36 mouse cellular contexts compared by ENCODE assay signal in the genomic region with DNA sequence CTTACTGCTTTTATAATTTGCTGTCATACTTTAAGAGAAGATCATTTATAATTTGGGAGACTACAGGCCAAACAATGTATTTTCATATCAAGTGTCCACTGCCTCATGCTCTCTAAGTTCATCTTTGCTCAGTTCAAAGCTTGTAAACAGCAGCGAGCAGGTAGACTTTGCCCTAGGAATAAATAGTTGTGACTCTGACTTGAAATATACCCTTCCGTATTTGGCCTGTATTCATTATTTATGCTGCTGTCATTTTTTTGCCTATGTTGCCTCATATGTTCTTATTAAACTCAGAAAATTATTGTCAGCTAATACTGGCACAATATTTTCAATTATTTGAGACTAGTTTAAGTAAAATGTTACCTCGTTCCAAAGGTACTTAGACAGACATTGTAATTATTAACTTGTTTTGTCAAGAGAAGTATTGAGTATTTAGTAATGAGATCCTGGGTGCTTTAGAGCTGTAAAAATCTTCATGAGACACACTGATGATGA. TPM values are rescaled to one million over a fixed set of nuclear protein-coding genes. Genes with fewer than 3 reads are reported as not detected.
DNase-seq lines count a peak whose midpoint lies in the region; ATAC-seq and TF ChIP-seq lines count a peak whose summit lies in the region.
"Had no signal": no experiment of that assay in that cellular context is flagged by ENCODE, and none has a peak within 500 bp of the region (broad histone marks: within the 10 kb centered on the region; RNA-seq: fewer than 3 reads in every experiment).

A gene (plus strand): TSS at position 445 of the 495 bp plus-strand sequence.

- H3K9me3 ChIP-seq in kidney, embryonic 15.5 days (replicated peaks) = no peaks in the 10 kb centered on the region
- no peaks in the 10 kb centered on the region for H3K9me3 ChIP-seq in intestine, postnatal 0 days (ENCODE audit: control insufficient read depth)
- no peaks in the 10 kb centered on the region for H3K9me3 ChIP-seq in forebrain, embryonic 12.5 days
- H3K9me3 ChIP-seq: embryonic facial prominence, embryonic 12.5 days; forebrain, embryonic 15.5 days; heart, embryonic 12.5 days; limb, embryonic 12.5 days; megakaryocyte, embryonic 14.5 days; midbrain, embryonic 12.5 days; neural tube, embryonic 12.5 days had no signal

- H3K4me1 ChIP-seq in kidney, embryonic 15.5 days = no peaks in the 10 kb centered on the region
- peaks cover 10% of the 10 kb centered on the region; the same call in 1 of the 2 replicates for H3K4me1 ChIP-seq in liver, adult 2 months (ENCODE audit: control insufficient read depth, insufficient read depth, low read length)
- no peaks in the 10 kb centered on the region for H3K4me1 ChIP-seq in intestine, postnatal 0 days (replicated peaks; ENCODE audit: control insufficient read depth, insufficient read depth, low read length)
- no peaks in the 10 kb centered on the region for H3K4me1 ChIP-seq in forebrain, embryonic 12.5 days
- H3K4me1 ChIP-seq: embryonic facial prominence, embryonic 12.5 days; forebrain, embryonic 15.5 days; heart, embryonic 12.5 days; limb, embryonic 12.5 days; megakaryocyte, embryonic 14.5 days; midbrain, embryonic 12.5 days; neural tube, embryonic 12.5 days had no signal

- H3K27me3 ChIP-seq in kidney, embryonic 15.5 days = no peaks in the 10 kb centered on the region
- H3K27me3 ChIP-seq in liver, adult 2 months (ENCODE audit: control insufficient read depth, insufficient read depth, low read length) = no peaks in the 10 kb centered on the region
- H3K27me3 ChIP-seq in intestine, postnatal 0 days (replicated peaks; ENCODE audit: control insufficient read depth, insufficient read depth, low read length) = no peaks in the 10 kb centered on the region
- no peaks in the 10 kb centered on the region for H3K27me3 ChIP-seq in forebrain, embryonic 12.5 days
- H3K27me3 ChIP-seq: embryonic facial prominence, embryonic 12.5 days; forebrain, embryonic 15.5 days; heart, embryonic 12.5 days; limb, embryonic 12.5 days; megakaryocyte, embryonic 14.5 days; midbrain, embryonic 12.5 days; neural tube, embryonic 12.5 days had no signal

- peak; percentile 12; the same call in 1 of the 2 replicates for TF ChIP-seq CTCF in liver, adult 2 months (IDR thresholded peaks at IDR 0.05; ENCODE audit: low read depth, low read length)
- TF ChIP-seq CTCF in intestine, postnatal 0 days (IDR thresholded peaks at IDR 0.05; ENCODE audit: low read depth) = no peak

- TF ChIP-seq POLR2A in liver, adult 2 months (IDR thresholded peaks at IDR 0.05; ENCODE audit: extremely low read depth, insufficient read depth, low read length) = no peak

- no peak within 1 kb of the TSS for H3K27ac ChIP-seq in kidney, embryonic 15.5 days
- peak within 1 kb of the TSS; percentile 52 for H3K27ac ChIP-seq in liver, adult 2 months (replicated peaks; ENCODE audit: insufficient read depth, low read depth, low read length)
- no peak within 1 kb of the TSS for H3K27ac ChIP-seq in intestine, postnatal 0 days (ENCODE audit: low read depth, low read length)
- no peak within 1 kb of the TSS for H3K27ac ChIP-seq in forebrain, embryonic 12.5 days
- H3K27ac ChIP-seq: embryonic facial prominence, embryonic 12.5 days; forebrain, embryonic 15.5 days; gastrocnemius, adult 2 months; heart, adult 2 months; hindbrain, embryonic 14.5 days; limb, embryonic 12.5 days; midbrain, embryonic 12.5 days; neural tube, embryonic 12.5 days; stomach, postnatal 0 days had no signal

- H3K4me2 ChIP-seq in kidney, embryonic 15.5 days = no peak within 1 kb of the TSS
- H3K4me2 ChIP-seq in intestine, postnatal 0 days (replicated peaks; ENCODE audit: low read depth) = no peak within 1 kb of the TSS
- H3K4me2 ChIP-seq in forebrain, embryonic 12.5 days = no peak within 1 kb of the TSS
- H3K4me2 ChIP-seq: embryonic facial prominence, embryonic 12.5 days; forebrain, embryonic 15.5 days; heart, embryonic 12.5 days; hindbrain, embryonic 14.5 days; limb, embryonic 12.5 days; midbrain, embryonic 12.5 days; neural tube, embryonic 12.5 days had no signal

- 83% methylated on average over 3 of the region's 3 CpGs for WGBS in kidney, embryonic 15.5 days
- 21% methylated on average over 3 of the region's 3 CpGs for WGBS in liver, adult 2 months
- WGBS in intestine, postnatal 0 days = 42% methylated on average over 3 of the region's 3 CpGs
- 92% methylated on average over 3 of the region's 3 CpGs for WGBS in forebrain, embryonic 12.5 days

- no peak within 1 kb of the TSS for H3K4me3 ChIP-seq in kidney, embryonic 15.5 days (replicated peaks)
- peak within 1 kb of the TSS; percentile 51 for H3K4me3 ChIP-seq in liver, adult 2 months (ENCODE audit: insufficient read depth, low read depth, low read length)
- H3K4me3 ChIP-seq in intestine, postnatal 0 days (ENCODE audit: low read depth, low read length) = no peak within 1 kb of the TSS
- no peak within 1 kb of the TSS for H3K4me3 ChIP-seq in forebrain, embryonic 12.5 days (replicated peaks)
- H3K4me3 ChIP-seq: embryonic facial prominence, embryonic 12.5 days; forebrain, embryonic 15.5 days; gastrocnemius, adult 2 months; heart, adult 2 months; heart, embryonic 12.5 days; limb, embryonic 12.5 days; megakaryocyte, embryonic 14.5 days; midbrain, embryonic 12.5 days; myocyte; neural tube, embryonic 12.5 days had no signal

- H3K9ac ChIP-seq in kidney, embryonic 15.5 days = no peak within 1 kb of the TSS
- 0 out of 2 replicates have a peak within 1 kb of the TSS, but pooled peaks have one; percentile 29 for H3K9ac ChIP-seq in liver, adult 2 months (ENCODE audit: low read depth, low read length)
- no peak within 1 kb of the TSS for H3K9ac ChIP-seq in intestine, postnatal 0 days (ENCODE audit: low read depth, low read length)
- H3K9ac ChIP-seq in forebrain, embryonic 12.5 days = no peak within 1 kb of the TSS
- H3K9ac ChIP-seq: embryonic facial prominence, embryonic 12.5 days; forebrain, embryonic 15.5 days; heart, embryonic 12.5 days; hindbrain, embryonic 14.5 days; limb, embryonic 12.5 days; midbrain, embryonic 12.5 days; neural tube, embryonic 12.5 days had no signal

- no peaks in the 10 kb centered on the region for H3K36me3 ChIP-seq in kidney, embryonic 15.5 days
- no peaks in the 10 kb centered on the region for H3K36me3 ChIP-seq in liver, adult 2 months (ENCODE audit: control insufficient read depth, insufficient read depth, low read length)
- no peaks in the 10 kb centered on the region for H3K36me3 ChIP-seq in intestine, postnatal 0 days (ENCODE audit: control insufficient read depth, insufficient read depth)
- no peaks in the 10 kb centered on the region for H3K36me3 ChIP-seq in forebrain, embryonic 12.5 days (replicated peaks)
- H3K36me3 ChIP-seq: embryonic facial prominence, embryonic 12.5 days; forebrain, embryonic 15.5 days; heart, embryonic 12.5 days; limb, embryonic 12.5 days; midbrain, embryonic 12.5 days; neural tube, embryonic 12.5 days had no signal

- DNase-seq in kidney, adult 8-10 months = peak; percentile 5 to 34
- DNase-seq in liver, adult 2 months (ENCODE audit: extremely low read depth, low read depth, low spot score) = peak; percentile 93
- no peak for DNase-seq in liver
- peak; percentile 40 for DNase-seq in yolk sac, embryonic 10.5 days (ENCODE audit: low spot score)
- DNase-seq: cerebellum, adult 11 months; cerebellum, adult 9-10 months; cerebellum, postnatal 36 days; gastrocnemius, adult 2 months; heart, adult 2 months; layer of hippocampus, adult 9-11 months; lung, adult 18-20 months; lung, postnatal 4 days; right cerebral cortex, adult 18-20 months; spleen, adult 18-20 months; thymus, adult 18-20 months; thymus, postnatal 25 days had no signal

- H3K79me2 ChIP-seq in liver, adult 2 months (ENCODE audit: control insufficient read depth, insufficient read depth, low read length) = peaks cover 3% of the 10 kb centered on the region; the same call in 1 of the 2 replicates

- ATAC-seq in kidney, embryonic 15.5 days (replicated peaks; ENCODE audit: low FRiP score) = no peak
- peak; percentile 76 for ATAC-seq in intestine, postnatal 0 days
- ATAC-seq in forebrain, embryonic 12.5 days (ENCODE audit: low FRiP score) = no peak
- ATAC-seq: CD4-positive, CD25-positive, alpha-beta regulatory T cell, adult 4 months; forebrain, embryonic 15.5 days; lung, postnatal 0 days had no signal

RNA-seq across cellular contexts. Expression of the gene that starts here (rescaled TPM):
- 0.28 and 0.60 TPM in 2 replicates for polyA plus RNA-seq in kidney, embryonic 15.5 days (2015; fragmentation: Nextera tagmentation; extraction: Ambion mirVana)
- 301 and 444 TPM in 2 replicates for total RNA-seq in liver, adult 2 months (2014; rRNA removed)
- polyA plus RNA-seq in liver, adult 2 months (2012; rRNA removed) = 47.5 and 51.0 TPM in 2 replicates
- 0.31 TPM in 2 replicates for polyA plus RNA-seq in intestine, postnatal 0 days (2015; fragmentation: Nextera tagmentation; extraction: Ambion mirVana)
- polyA plus RNA-seq in forebrain, embryonic 12.5 days (2016; fragmentation: Nextera tagmentation; extraction: Ambion mirVana) = not detected in 2 replicates
- total RNA-seq: gastrocnemius, adult 2 months; heart, adult 2 months; hematopoietic stem cell, adult 5-6 weeks; left cerebral cortex, postnatal 10 days; midbrain, postnatal 0 days had no signal
- polyA plus RNA-seq: CD4-positive, CD25-positive, alpha-beta regulatory T cell, adult 4 months; embryonic facial prominence, embryonic 12.5 days; forebrain, embryonic 15.5 days; heart, adult 2 months; heart, postnatal 0 days; hindbrain, embryonic 14.5 days; large intestine, adult 2 months; limb, embryonic 12.5 days; midbrain, embryonic 12.5 days; midbrain, postnatal 0 days; myocyte; neural tube, embryonic 12.5 days had no signal

Comparison
In these comparisons a context has a peak if more than half of its experiments do, and no peak if none do; other contexts are left out.
1. RNA of the gene that starts here (polyA plus RNA-seq): 47.5 to 51.0 TPM in liver, adult 2 months; 0.28 to 0.60 TPM in kidney, embryonic 15.5 days, 0.31 TPM in intestine, postnatal 0 days and not detected in forebrain, embryonic 12.5 days; every median in the first group is over 10 times any median in the second.
2. Peak in ATAC-seq in intestine, postnatal 0 days; RNA of the gene not detected or under 1 TPM.